Mouse (Mus musculus) testis, postnatal 14 days (tissue): ENCODE results near the gene Taf15.
"Not testable (repeated sequence)": the region's sequence is repeated elsewhere in the genome, so short reads cannot be mapped to it uniquely, and the experiment has no call there.

ENCODE experiments used
- DNase-seq: peaks from one replicate; pipeline ENCODE4 v3.0.0; 2021; ENCODE audit warnings: low spot score

The Taf15 gene

DNA sequence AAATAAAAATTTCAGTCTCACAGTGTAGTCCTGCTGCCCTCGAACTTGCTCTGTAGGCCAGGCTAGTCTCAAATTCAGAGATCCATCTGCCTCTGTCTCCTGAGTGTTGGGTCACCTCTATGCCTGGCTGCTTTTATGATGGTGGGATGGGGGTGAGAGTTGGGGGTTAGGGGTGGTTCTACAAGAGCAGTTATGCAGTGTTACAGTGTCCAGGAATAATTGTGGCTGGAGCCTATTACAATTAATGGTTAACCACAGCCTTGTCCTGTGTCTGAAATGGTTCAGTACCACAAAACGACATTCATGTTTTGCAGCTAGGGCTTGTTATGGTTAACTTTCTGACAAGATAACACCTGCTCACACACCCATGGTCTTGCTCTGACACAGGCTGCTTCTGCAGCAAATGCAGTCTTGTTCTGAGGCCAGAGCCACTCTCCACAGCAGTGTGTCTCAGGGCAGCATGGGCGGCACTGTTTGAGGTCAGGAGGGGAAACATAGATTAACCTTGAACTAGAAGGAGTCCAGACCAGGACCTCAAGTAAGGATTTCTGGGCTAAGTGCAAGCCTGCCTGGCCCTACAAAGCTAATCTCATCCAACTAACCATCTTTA lies 65.9 kb downstream of the Taf15 start:
- DNase-seq, result no peak

DNA sequence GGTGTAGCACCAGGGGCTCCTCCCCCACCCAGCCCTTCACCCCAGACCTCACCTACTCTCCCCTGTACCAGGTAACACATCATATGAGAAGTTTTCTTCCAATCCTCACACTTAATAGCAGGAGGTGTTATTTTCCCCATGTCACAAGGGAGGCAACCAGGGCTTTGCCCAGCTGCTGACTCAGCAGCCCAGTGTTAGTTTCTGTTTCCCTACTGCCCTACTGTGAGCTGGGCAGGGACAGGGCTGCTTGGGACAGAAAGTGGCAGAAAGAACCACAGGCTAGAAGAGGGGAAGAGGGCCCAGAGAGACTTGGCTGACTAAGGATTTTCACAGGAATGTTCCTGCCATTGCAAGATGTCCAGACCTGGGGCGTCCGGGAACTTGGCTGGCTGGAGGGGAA lies 68.0 kb downstream of the Taf15 start:
- no peak for DNase-seq

- DNase-seq, result no peak
These were observed 68.5 kb downstream of the Taf15 start for GRCm38 (mm10) chr11:83541415-83541814.

- DNase-seq, result no peak
These were observed 71.3 kb downstream of the Taf15 start for GRCm38 (mm10) chr11:83544214-83544613.

- DNase-seq, result no peak
These were observed 77.3 kb downstream of the Taf15 start for GRCm38 (mm10) chr11:83550186-83550632.

GRCm38 (mm10) chr11:83551037-83551436 lies 78.2 kb downstream of the Taf15 start:
- DNase-seq, result not testable (repeated sequence)

- no peak for DNase-seq
These were observed 78.8 kb downstream of the Taf15 start for GRCm38 (mm10) chr11:83551668-83552067.
